Mouse (Mus musculus) hindbrain, postnatal 0 days (tissue): ENCODE data around the gene Hsf2bp. TPM values are rescaled to one million over a fixed set of nuclear protein-coding genes. Genes with fewer than 3 reads are reported as not detected.
A peak's percentile ranks its signal among the peaks of the same experiment; 100 is the strongest.

ENCODE experiments used
- ATAC-seq: fragments of 200-750 bp; cut with Nextera tagmentation; 2 replicates; pipeline ENCODE4 v1.8.0; 2017; ENCODE audit warnings: mild to moderate bottlenecking, moderate TSS enrichment, moderate library complexity
- DNase-seq: peaks from one replicate; pipeline ENCODE4 v3.0.0-alpha.2; 2015; ENCODE audit warnings: low spot score
- H3K27ac ChIP-seq: fragments of 300-500 bp; sonication (generic); 2 replicates; pipeline ENCODE4 v1.5.1; 2014; ENCODE audit warnings: mild to moderate bottlenecking
- H3K27me3 ChIP-seq: fragments of 300-500 bp; sonication (generic); 2 replicates; pipeline ENCODE4 v1.6.1; 2014; ENCODE audit warnings: low read length, mixed read lengths; ENCODE audit not compliant: insufficient read depth
- H3K36me3 ChIP-seq: fragments of 300-500 bp; sonication (generic); 2 replicates; pipeline ENCODE4 v1.6.1; 2014; ENCODE audit warnings: low read length, mixed read lengths; ENCODE audit not compliant: insufficient read depth
- H3K4me1 ChIP-seq: fragments of 300-500 bp; sonication (generic); 2 replicates; pipeline ENCODE4 v1.6.1; 2014; ENCODE audit warnings: antibody characterized with exemption, low read length, mixed read lengths; ENCODE audit not compliant: insufficient read depth
- H3K4me2 ChIP-seq: fragments of 300-500 bp; sonication (generic); 2 replicates; pipeline ENCODE4 v1.6.1; 2014; ENCODE audit warnings: low read depth, mild to moderate bottlenecking, low read length, moderate library complexity, mixed read lengths
- H3K4me3 ChIP-seq: fragments of 300-500 bp; sonication (generic); 2 replicates; pipeline ENCODE4 v1.5.1; 2014; ENCODE audit warnings: low read length
- H3K9ac ChIP-seq: fragments of 300-500 bp; sonication (generic); replicated peaks from 2 replicates; pipeline ENCODE4 v1.6.1; 2014; ENCODE audit warnings: mild to moderate bottlenecking, low read length, moderate library complexity, mixed read lengths
- H3K9me3 ChIP-seq: fragments of 300-500 bp; sonication (generic); 2 replicates; pipeline ENCODE4 v1.6.1; 2016; ENCODE audit warnings: low read length, mixed read lengths
- CTCF ChIP-seq: IDR thresholded peaks from 2 replicates; pipeline ENCODE4 v1.5.1; 2016; ENCODE audit warnings: antibody characterized with exemption, control low read depth, low read depth
- WGBS: fragments of 180-500 bp; shearing (Covaris S2); extraction: QIAGEN DNeasy Blood & Tissue Kit; methylation state at CpG from one replicate; pipeline ENCODE4 v1.1.7; 2014; 5-methylcytosine and 5-hydroxymethylcytosine counted together
- polyA plus RNA-seq: library from polyadenylated mRNA; unstranded; fragments of >200 nt; fragmentation: Nextera tagmentation; extraction: Ambion mirVana; gene quantifications from 2 replicates; pipeline ENCODE4 v1.2.1, GENCODE M21; 2015
- total RNA-seq: library from RNA; depleted of rRNA; stranded (reverse); fragments of >200 nt; gene quantifications from 2 replicates; pipeline ENCODE4 v1.2.3, GENCODE M21; 2014

The Hsf2bp gene
- total and polyA plus RNA-seq, 2 experiments from 2014 or later = 0.58 to 0.84 TPM

DNA sequence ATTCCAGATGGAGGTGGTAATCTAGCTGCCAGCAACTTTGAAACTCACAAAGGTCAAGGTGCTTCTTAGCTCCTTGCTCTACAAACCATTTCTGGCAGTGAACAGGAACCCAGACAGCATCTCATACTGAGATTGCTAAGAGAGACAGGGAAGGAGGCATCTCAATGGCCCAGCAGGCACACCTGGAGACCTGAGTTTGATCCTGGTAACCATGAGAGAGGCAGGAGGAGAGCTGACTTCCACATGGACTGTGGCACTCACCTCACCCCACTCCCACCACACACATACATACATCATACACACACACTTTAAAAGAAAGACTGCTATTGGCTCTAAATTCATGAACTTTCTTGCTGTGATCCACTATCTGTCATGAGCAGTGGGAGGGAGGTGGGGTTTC, 59.0 kb downstream of the Hsf2bp start:
- TF ChIP-seq CTCF = no peak
- ATAC-seq = no peak
- no peak overlapping the region for H3K4me3 ChIP-seq

DNA sequence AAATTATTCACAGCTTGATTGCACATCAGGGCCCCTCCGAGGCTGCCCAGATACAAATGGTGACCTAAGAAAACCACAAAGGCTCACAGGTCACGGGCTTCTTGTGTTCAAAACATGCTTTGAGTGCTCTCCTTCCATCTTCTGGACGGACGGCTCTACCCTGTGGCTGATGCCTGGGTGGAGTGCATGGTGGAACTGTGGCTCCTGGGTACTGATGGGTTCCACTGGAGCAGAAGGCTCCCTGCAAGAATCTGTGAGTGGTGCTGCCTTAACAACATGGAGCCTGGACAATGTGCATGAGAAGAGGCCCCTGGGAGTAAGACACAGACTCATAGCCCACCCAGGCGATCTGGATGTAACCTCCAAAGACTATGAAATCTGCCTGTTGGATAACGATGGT, 59.6 kb downstream of the Hsf2bp start:
- Histone ChIP-seq H3K4me3 (no peak overlapping the region), H3K4me1 (no peaks in the 10 kb centered on the region), H3K27me3 (no peaks in the 10 kb centered on the region), H3K9ac (no peak overlapping the region), H3K36me3 (no peaks in the 10 kb centered on the region), H3K27ac (no peak overlapping the region), H3K4me2 (no peak overlapping the region), H3K9me3 (no peaks in the 10 kb centered on the region)
- no peak for TF ChIP-seq CTCF
- no peak for ATAC-seq
- WGBS = 68% methylated on average over 6 of the region's 6 CpGs
- no peak for DNase-seq

More for the DNA sequence above, 59.0 kb downstream of the Hsf2bp start:
- no peaks in the 10 kb centered on the region for H3K9me3 ChIP-seq
- H3K4me1 ChIP-seq = no peaks in the 10 kb centered on the region
- no peaks in the 10 kb centered on the region for H3K27me3 ChIP-seq
- H3K4me2 ChIP-seq = no peak overlapping the region
- H3K27ac ChIP-seq = no peak overlapping the region
- H3K36me3 ChIP-seq = no peaks in the 10 kb centered on the region
- DNase-seq = no peak
- H3K9ac ChIP-seq = no peak overlapping the region

DNA sequence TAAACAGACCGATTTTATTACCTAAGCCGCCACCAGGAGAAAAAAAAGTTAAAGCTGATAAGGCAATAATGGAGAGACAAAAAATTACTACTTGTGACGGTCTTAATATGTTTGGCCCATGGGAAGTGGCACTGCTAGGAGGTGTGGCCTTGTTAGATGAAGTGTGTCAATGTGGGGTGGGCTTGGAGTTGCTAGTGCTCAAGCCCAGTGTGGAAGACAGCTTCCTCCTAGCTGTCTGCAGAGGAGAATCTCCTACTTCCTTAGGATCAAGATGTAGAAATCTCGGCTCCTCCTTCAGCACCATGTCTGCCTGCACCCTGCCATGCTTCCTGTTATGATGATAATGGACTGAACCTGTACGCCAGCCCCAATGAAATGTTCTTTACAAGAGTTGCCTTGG, 61.5 kb downstream of the Hsf2bp start:
- no peak overlapping the region for H3K9ac ChIP-seq
- 77% methylated on average over 5 of the region's 5 CpGs for WGBS
- no peaks in the 10 kb centered on the region for H3K4me1 ChIP-seq
- no peak overlapping the region for H3K4me3 ChIP-seq
- no peak overlapping the region for H3K4me2 ChIP-seq
- no peak overlapping the region for H3K27ac ChIP-seq
- ATAC-seq = no peak
- H3K27me3 ChIP-seq = no peaks in the 10 kb centered on the region
- TF ChIP-seq CTCF = no peak
- DNase-seq = no peak
- no peaks in the 10 kb centered on the region for H3K36me3 ChIP-seq
- H3K9me3 ChIP-seq = no peaks in the 10 kb centered on the region

DNA sequence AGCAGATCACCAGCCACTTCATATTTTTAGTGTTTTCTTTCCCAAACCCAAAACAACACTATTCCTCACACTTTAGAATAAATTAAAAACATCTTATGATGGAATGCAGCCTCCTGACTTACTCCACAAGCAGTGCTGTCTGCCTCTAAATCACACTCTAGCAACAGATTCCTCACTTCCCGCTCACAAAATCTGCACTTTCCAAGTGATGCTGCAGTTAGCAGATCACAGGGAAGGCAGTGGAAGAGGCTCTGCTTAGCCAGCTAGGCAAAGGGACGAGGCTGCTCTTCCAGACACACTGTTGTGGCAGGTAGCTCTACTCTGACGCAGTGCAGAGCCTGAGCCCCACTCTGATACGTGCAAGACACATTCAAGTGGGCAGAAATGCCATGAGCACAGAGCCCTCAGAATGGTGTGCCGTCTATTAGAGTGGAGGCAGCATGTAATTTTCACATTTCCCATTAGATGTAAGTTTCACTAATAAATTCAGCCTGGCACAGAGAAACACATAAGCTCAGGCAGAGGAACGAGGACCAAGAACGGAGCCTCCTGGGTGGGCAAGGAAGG, 62.4 kb downstream of the Hsf2bp start:
- no peak overlapping the region for H3K4me2 ChIP-seq
- DNase-seq (no peak), ATAC-seq (no peak)
- 77% methylated on average over 7 of the region's 7 CpGs for WGBS
- no peak for TF ChIP-seq CTCF
- H3K4me3 ChIP-seq = no peak overlapping the region
- H3K36me3 ChIP-seq = no peaks in the 10 kb centered on the region
- no peak overlapping the region for H3K27ac ChIP-seq
- no peak overlapping the region for H3K9ac ChIP-seq
- H3K27me3 ChIP-seq = no peaks in the 10 kb centered on the region
- no peaks in the 10 kb centered on the region for H3K4me1 ChIP-seq
- H3K9me3 ChIP-seq = no peaks in the 10 kb centered on the region

DNA sequence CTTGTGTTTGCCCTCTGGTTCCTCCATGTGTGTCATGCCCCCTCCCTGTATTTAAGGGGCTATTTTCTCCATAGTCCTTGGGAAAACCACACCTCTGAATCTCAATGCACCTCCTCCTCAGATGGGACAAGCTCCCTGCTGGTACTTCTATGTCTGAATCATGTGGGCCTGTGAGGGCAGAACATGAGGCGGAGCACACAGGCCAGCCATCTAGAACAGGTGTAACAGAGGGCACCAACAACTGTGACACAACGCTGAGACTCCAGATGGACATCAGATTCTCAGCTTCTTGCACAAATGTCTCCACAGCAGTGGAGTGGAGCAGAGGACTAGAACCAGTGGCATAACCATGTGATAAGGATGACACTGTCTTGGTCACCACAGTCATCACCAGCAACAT, 65.3 kb downstream of the Hsf2bp start:
- TF ChIP-seq CTCF = no peak
- no peak for DNase-seq
- WGBS = 83% methylated on average over 2 of the region's 2 CpGs

DNA sequence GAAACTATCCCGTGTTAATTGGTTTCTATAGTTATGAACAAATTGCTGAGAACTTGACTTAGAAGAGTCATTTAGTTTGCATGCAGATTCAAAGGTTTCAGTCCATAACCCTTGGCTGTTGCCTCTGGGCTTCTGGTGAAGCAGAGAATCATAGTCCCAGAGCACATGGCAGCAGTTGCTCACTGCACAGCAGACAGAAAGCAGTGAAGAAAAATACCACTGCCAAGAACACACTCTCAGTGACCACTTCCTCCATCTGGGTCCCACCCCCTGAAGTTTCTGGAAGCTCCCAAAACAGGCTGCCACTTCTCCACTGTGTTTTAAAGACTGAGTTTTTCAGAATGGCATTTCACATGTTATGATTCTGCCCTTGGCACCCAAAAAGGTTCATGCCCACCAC, 67.3 kb downstream of the Hsf2bp start:
- Histone ChIP-seq H3K27ac (no peak overlapping the region), H3K9ac (no peak overlapping the region), H3K36me3 (no peaks in the 10 kb centered on the region), H3K4me3 (no peak overlapping the region), H3K27me3 (no peaks in the 10 kb centered on the region), H3K9me3 (no peaks in the 10 kb centered on the region), H3K4me2 (no peak overlapping the region), H3K4me1 (no peaks in the 10 kb centered on the region)
- no peak for TF ChIP-seq CTCF
- no peak for DNase-seq
- WGBS = 90% methylated on average over 1 of the region's 1 CpGs
- no peak for ATAC-seq

More for the DNA sequence above, 65.3 kb downstream of the Hsf2bp start:
- Histone ChIP-seq H3K4me2 (no peak overlapping the region), H3K9ac (no peak overlapping the region), H3K9me3 (no peaks in the 10 kb centered on the region), H3K4me1 (no peaks in the 10 kb centered on the region), H3K27me3 (no peaks in the 10 kb centered on the region), H3K4me3 (no peak overlapping the region), H3K36me3 (no peaks in the 10 kb centered on the region), H3K27ac (no peak overlapping the region)
- no peak for ATAC-seq

DNA sequence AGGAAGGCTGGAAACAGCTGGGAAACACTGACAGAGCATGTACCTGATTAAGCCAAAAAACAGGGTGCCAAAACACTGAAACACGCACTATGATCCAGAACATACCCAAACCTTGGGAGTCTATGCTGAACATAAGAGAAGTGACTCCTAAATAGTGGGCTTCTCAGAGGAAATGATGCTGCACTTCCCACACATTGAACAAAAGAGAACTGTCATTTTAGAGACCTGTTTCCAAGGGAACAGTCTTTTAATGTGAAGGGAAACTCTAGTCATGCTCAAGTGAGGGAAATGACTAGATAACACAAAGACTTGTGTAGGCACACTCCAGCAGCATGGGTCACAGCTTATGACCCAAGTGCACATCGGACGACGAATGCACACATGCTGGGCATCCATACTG, 68.8 kb downstream of the Hsf2bp start:
- Histone ChIP-seq H3K9ac (no peak overlapping the region), H3K27ac (no peak overlapping the region), H3K36me3 (no peaks in the 10 kb centered on the region), H3K4me2 (no peak overlapping the region), H3K9me3 (no peaks in the 10 kb centered on the region), H3K4me1 (no peaks in the 10 kb centered on the region), H3K27me3 (no peaks in the 10 kb centered on the region), H3K4me3 (no peak overlapping the region)
- DNase-seq (peak; percentile 37), ATAC-seq (no peak)
- WGBS = 69% methylated on average over 4 of the region's 4 CpGs
- no peak for TF ChIP-seq CTCF
